Mouse (Mus musculus) MEL (cell line): Measurements from ENCODE around the gene Rpl11. TPM values are rescaled to one million over a fixed set of nuclear protein-coding genes. Genes with fewer than 3 reads are reported as not detected.

Experiments used
- DNase-seq: peaks from one replicate; pipeline ENCODE4 v3.0.0; 2011; ENCODE audit warnings: low read depth, low spot score
- H3K27ac ChIP-seq: 2 replicates; pipeline ENCODE4 v1.5.1; 2012; ENCODE audit warnings: low read depth, mild to moderate bottlenecking, control low read depth, low read length, moderate library complexity; ENCODE audit not compliant: control insufficient read depth
- H3K27me3 ChIP-seq, 2 experiments: fragments of 150-350 bp in 1 of 2; sonication (generic) in 1 of 2; 2 replicates each; pipeline ENCODE4 v1.6.1; 2012; ENCODE audit warnings: low read length in 2 of 2, mild to moderate bottlenecking in 2 of 2, improper control_type of control experiment in 1 of 2, moderate library complexity in 1 of 2; ENCODE audit not compliant: insufficient read depth in 2 of 2, control insufficient read depth in 1 of 2
- H3K36me3 ChIP-seq, 2 experiments: 2 replicates each; pipeline ENCODE4 v1.6.1; 2012 to 2014; ENCODE audit warnings: low read length in 2 of 2, improper control_type of control experiment in 1 of 2, inconsistent platforms in 1 of 2, mild to moderate bottlenecking in 1 of 2; ENCODE audit not compliant: insufficient read depth in 2 of 2, control insufficient read depth in 1 of 2
- H3K4me1 ChIP-seq, 2 experiments: fragments of 150-350 bp in 1 of 2; sonication (generic) in 1 of 2; 2 replicates each; pipeline ENCODE4 v1.6.1; 2012; ENCODE audit warnings: low read length in 2 of 2, improper control_type of control experiment in 1 of 2, mild to moderate bottlenecking in 1 of 2; ENCODE audit not compliant: insufficient read depth in 2 of 2, control insufficient read depth in 1 of 2
- H3K4me3 ChIP-seq, 2 experiments: fragments of 150-350 bp in 1 of 2; sonication (generic) in 1 of 2; 2 replicates each; pipeline ENCODE4 v1.5.1; 2012; ENCODE audit warnings: low read depth in 2 of 2, low read length in 2 of 2, mild to moderate bottlenecking in 2 of 2, moderate library complexity in 2 of 2, control low read depth in 1 of 2, improper control_type of control experiment in 1 of 2; ENCODE audit not compliant: control insufficient read depth in 1 of 2, insufficient read depth in 1 of 2
- H3K79me2 ChIP-seq: 2 replicates; pipeline ENCODE4 v1.6.1; 2012; ENCODE audit warnings: mild to moderate bottlenecking, low read length, moderate library complexity; ENCODE audit not compliant: control insufficient read depth, poor library complexity, insufficient read depth
- H3K9ac ChIP-seq: 2 replicates; pipeline ENCODE4 v1.6.1; 2012; ENCODE audit warnings: low read depth, mild to moderate bottlenecking, control low read depth, low read length, moderate library complexity; ENCODE audit not compliant: control insufficient read depth, poor library complexity, severe bottlenecking
- H3K9me3 ChIP-seq: fragments of 150-350 bp; sonication (generic); replicated peaks from 2 replicates; pipeline ENCODE4 v1.6.1; 2012; ENCODE audit warnings: mild to moderate bottlenecking, low read length, improper control_type of control experiment, moderate library complexity; ENCODE audit not compliant: insufficient read depth
- CHD1 ChIP-seq: IDR thresholded peaks from 2 replicates; pipeline ENCODE4 v1.6.1; 2012; ENCODE audit warnings: low read depth, mild to moderate bottlenecking, inconsistent platforms, low read length, improper control_type of control experiment
- CTCF ChIP-seq, 3 experiments: IDR thresholded peaks in 2 of 3; conservative IDR thresholded peaks in 1 of 3; 2 replicates each; pipeline ENCODE4 v1.5.1; 2011 to 2012; ENCODE audit warnings: low read length in 3 of 3, low read depth in 2 of 3, mild to moderate bottlenecking in 2 of 3, improper control_type of control experiment in 1 of 3, inconsistent platforms in 1 of 3, mixed read lengths in 1 of 3, moderate library complexity in 1 of 3; ENCODE audit not compliant: control insufficient read depth in 1 of 3, insufficient read depth in 1 of 3, poor library complexity in 1 of 3, severe bottlenecking in 1 of 3
- ELF1 ChIP-seq: IDR thresholded peaks from 2 replicates; pipeline ENCODE4 v1.6.1; 2014; ENCODE audit warnings: low read depth, mild to moderate bottlenecking, inconsistent platforms, low read length, improper control_type of control experiment, moderate library complexity
- ETS1 ChIP-seq: IDR thresholded peaks from 2 replicates; pipeline ENCODE4 v1.6.1; 2012; ENCODE audit warnings: low read depth, mild to moderate bottlenecking, inconsistent platforms, low read length, improper control_type of control experiment, moderate library complexity
- GABPA ChIP-seq: IDR thresholded peaks from 2 replicates; pipeline ENCODE4 v1.6.1; 2012; ENCODE audit warnings: low read depth, mild to moderate bottlenecking, inconsistent platforms, low read length, improper control_type of control experiment, moderate library complexity
- HCFC1 ChIP-seq: IDR thresholded peaks from 2 replicates; pipeline ENCODE4 v1.6.1; 2012; ENCODE audit warnings: low read depth, mild to moderate bottlenecking, inconsistent platforms, low read length, improper control_type of control experiment, moderate library complexity
- JUND ChIP-seq: IDR thresholded peaks from 2 replicates; pipeline ENCODE4 v1.6.1; 2011; ENCODE audit warnings: low read depth, mild to moderate bottlenecking, improper control_type of control experiment, low read length
- MAFK ChIP-seq: IDR thresholded peaks from 2 replicates; pipeline ENCODE4 v1.6.1; 2011; ENCODE audit warnings: low read depth, mild to moderate bottlenecking, low read length, improper control_type of control experiment, borderline replicate concordance
- MAX ChIP-seq: IDR thresholded peaks from 2 replicates; pipeline ENCODE4 v1.6.1; 2011; ENCODE audit warnings: low read length, improper control_type of control experiment
- MEF2A ChIP-seq: IDR thresholded peaks from 2 replicates; pipeline ENCODE4 v1.6.1; 2014; ENCODE audit warnings: low read depth, mild to moderate bottlenecking, inconsistent platforms, low read length, improper control_type of control experiment; ENCODE audit not compliant: poor library complexity, insufficient replicate concordance, severe bottlenecking; ENCODE audit errors: extremely low read depth
- MXI1 ChIP-seq: IDR thresholded peaks from 2 replicates; pipeline ENCODE4 v1.6.1; 2011; ENCODE audit warnings: mild to moderate bottlenecking, low read depth, low read length, improper control_type of control experiment
- MYB ChIP-seq: IDR thresholded peaks from 2 replicates; pipeline ENCODE4 v1.6.1; 2011; ENCODE audit warnings: mild to moderate bottlenecking, low read depth, low read length, improper control_type of control experiment
- MYC ChIP-seq: IDR thresholded peaks from 2 replicates; pipeline ENCODE4 v1.6.1; 2011; ENCODE audit warnings: low read depth, mild to moderate bottlenecking, low read length, improper control_type of control experiment, moderate library complexity
- POLR2A ChIP-seq, 2 experiments: IDR thresholded peaks; 2 replicates each; pipeline ENCODE4 v1.6.1; 2011 to 2012; ENCODE audit warnings: low read length in 2 of 2, mild to moderate bottlenecking in 2 of 2, control low read depth in 1 of 2, improper control_type of control experiment in 1 of 2, low read depth in 1 of 2, moderate library complexity in 1 of 2; ENCODE audit not compliant: control insufficient read depth in 1 of 2, insufficient read depth in 1 of 2, poor library complexity in 1 of 2
- POLR2AphosphoS5 ChIP-seq: IDR thresholded peaks from 2 replicates; pipeline ENCODE4 v1.6.1; 2012; ENCODE audit warnings: low read depth, borderline replicate concordance, mild to moderate bottlenecking, inconsistent platforms, low read length, moderate library complexity, mixed read lengths
- RAD21 ChIP-seq: IDR thresholded peaks from 2 replicates; pipeline ENCODE4 v1.6.1; 2011; ENCODE audit warnings: mild to moderate bottlenecking, low read depth, low read length, improper control_type of control experiment
- SIN3A ChIP-seq: IDR thresholded peaks from 2 replicates; pipeline ENCODE4 v1.6.1; 2012; ENCODE audit warnings: low read length, improper control_type of control experiment, inconsistent platforms
- SMC3 ChIP-seq: IDR thresholded peaks from 2 replicates; pipeline ENCODE4 v1.6.1; 2011; ENCODE audit warnings: low read depth, low read length, improper control_type of control experiment
- TAL1 ChIP-seq: IDR thresholded peaks from 2 replicates; pipeline ENCODE4 v1.6.1; 2012; ENCODE audit warnings: mild to moderate bottlenecking, inconsistent platforms, low read length, moderate library complexity, mixed read lengths
- ZC3H11A ChIP-seq: IDR thresholded peaks from 2 replicates; pipeline ENCODE4 v1.6.1; 2012; ENCODE audit warnings: low read depth, mild to moderate bottlenecking, inconsistent platforms, low read length, improper control_type of control experiment
- ZNF384 ChIP-seq: IDR thresholded peaks from 2 replicates; pipeline ENCODE4 v1.6.1; 2012; ENCODE audit warnings: low read depth, mild to moderate bottlenecking, inconsistent platforms, low read length, improper control_type of control experiment
- polyA plus RNA-seq, 2 experiments: library from polyadenylated mRNA; stranded (reverse) in 1 of 2; unstranded in 1 of 2; fragments of >175 nt in 1 of 2; fragments of >200 nt in 1 of 2; gene quantifications; 2 replicates each; pipeline versions ENCODE4 v1.2.1 to v1.2.4; 2012; ENCODE audit warnings: low replicate concordance in 2 of 2, low read depth in 1 of 2; ENCODE audit not compliant: insufficient read length in 2 of 2, insufficient read depth in 1 of 2, missing spikeins in 1 of 2
- total RNA-seq: library from RNA; depleted of rRNA; stranded (reverse); fragments of 300-350 nt; gene quantifications from 2 replicates; pipeline ENCODE4 v1.2.3, GENCODE M21; 2012

The Rpl11 gene
- total and polyA plus RNA-seq, 3 experiments, result 2,003 to 2,603 TPM; not detected in 1

- Histone ChIP-seq H3K4me3 (no peak overlapping the region), H3K79me2 (peaks cover 32% of the 10 kb centered on the region), H3K4me1 (peaks cover 0 to 16% of the 10 kb centered on the region in 2 experiments; a peak in 2 of 4 replicates), H3K36me3 (peaks cover 14 to 21% of the 10 kb centered on the region in 2 experiments), H3K9ac (peak overlapping the region; percentile 60; the same call in 1 of the 2 replicates), H3K27ac (no peak overlapping the region), H3K9me3 (no peaks in the 10 kb centered on the region), H3K27me3 (peaks cover 17% of the 10 kb centered on the region in 2 experiments)
- no peak for TF ChIP-seq MAFK
- TF ChIP-seq ZC3H11A, result peak; percentile 51
- peak; percentile 20; the same call in 1 of the 2 replicates for TF ChIP-seq HCFC1
- TF ChIP-seq ELF1, result 0 out of 2 replicates have a peak, but pooled peaks have one; percentile 9
- TF ChIP-seq MAX, result peak; percentile 65
- TF ChIP-seq TAL1, result 0 out of 2 replicates have a peak, but pooled peaks have one; percentile 16
- peak; percentile 63 for TF ChIP-seq SMC3
- TF ChIP-seq ETS1, result 0 out of 2 replicates have a peak, but pooled peaks have one; percentile 25
- no peak for TF ChIP-seq MXI1
- peak in 2 of 3 experiments; percentile 54 to 61; a peak in 5 of 6 replicates for TF ChIP-seq CTCF (IDR thresholded peaks at IDR 0.05 in 2 of 3, conservative IDR thresholded peaks at IDR 0.05 in 1 of 3; ENCODE audit: control insufficient read depth in 1 of 3, insufficient read depth in 1 of 3, low read depth in 2 of 3, low read length in 3 of 3, poor library complexity in 1 of 3, severe bottlenecking in 1 of 3)
- peak; percentile 50 for TF ChIP-seq RAD21
- TF ChIP-seq MYC, result peak; percentile 96
- peak; percentile 50; the same call in 1 of the 2 replicates for TF ChIP-seq SIN3A
- no peak for TF ChIP-seq POLR2A (IDR thresholded peaks at IDR 0.05; ENCODE audit: control insufficient read depth in 1 of 2, insufficient read depth in 1 of 2, low read depth in 1 of 2, low read length in 2 of 2, poor library complexity in 1 of 2)
- DNase-seq, result peak; percentile 71
Measured at GRCm38 (mm10) chr4:136053843-136054242, 615 bp upstream of the Rpl11 start.

- Histone ChIP-seq H3K9me3 (no peaks in the 10 kb centered on the region), H3K79me2 (peaks cover 32% of the 10 kb centered on the region), H3K4me3 (peak overlapping the region; percentile 95 to 99), H3K36me3 (peaks cover 14 to 21% of the 10 kb centered on the region in 2 experiments), H3K27ac (peak overlapping the region; percentile 91), H3K9ac (peak overlapping the region; percentile 98), H3K27me3 (peaks cover 13% of the 10 kb centered on the region in 2 experiments), H3K4me1 (peaks cover 0 to 16% of the 10 kb centered on the region in 2 experiments; a peak in 2 of 4 replicates)
- peak in 1 of 2 experiments; percentile 42; a peak in 2 of 4 replicates for TF ChIP-seq POLR2A (IDR thresholded peaks at IDR 0.05; ENCODE audit: control insufficient read depth in 1 of 2, insufficient read depth in 1 of 2, low read depth in 1 of 2, low read length in 2 of 2, poor library complexity in 1 of 2)
- no peak for TF ChIP-seq GABPA
- peak; percentile 93; the same call in 1 of the 2 replicates for TF ChIP-seq CHD1
- no peak; the same call in 1 of the 2 replicates for TF ChIP-seq MYB
- 0 out of 2 replicates have a peak, but pooled peaks have one; percentile 1 for TF ChIP-seq POLR2AphosphoS5
- no peak for TF ChIP-seq MXI1
- no peak for TF ChIP-seq ZNF384
- TF ChIP-seq MEF2A, result no peak
- TF ChIP-seq JUND, result no peak
- TF ChIP-seq RAD21, result no peak
- no peak for TF ChIP-seq ETS1
- no peak for DNase-seq
Measured at GRCm38 (mm10) chr4:136052534-136053246, 538 bp downstream of the Rpl11 start.
